7 mouse cellular contexts compared by ENCODE assay signal in genomic region chr9:40376139-40376541, GRCm38 (mm10).
DNase-seq lines count a peak whose midpoint lies in the region; ATAC-seq and TF ChIP-seq lines count a peak whose summit lies in the region.

No protein-coding gene starts in this region.

- no peak for TF ChIP-seq EP300 in liver, embryonic 14.5 days (IDR thresholded peaks at IDR 0.05; ENCODE audit: low read depth)

- H3K9me3 ChIP-seq in liver, embryonic 14.5 days (ENCODE audit: control insufficient read depth, low read length) = no peaks in the 10 kb centered on the region

- no peaks in the 10 kb centered on the region for H3K36me3 ChIP-seq in liver, embryonic 14.5 days (replicated peaks; ENCODE audit: control insufficient read depth, insufficient read depth, low read depth)

- H3K4me3 ChIP-seq in liver, embryonic 14.5 days (ENCODE audit: insufficient read depth in 1 of 2, low read depth in 2 of 2, low read length in 2 of 2) = no peak overlapping the region

- no peaks in the 10 kb centered on the region for H3K4me1 ChIP-seq in liver, embryonic 14.5 days (replicated peaks; ENCODE audit: control insufficient read depth in 2 of 2, insufficient read depth in 2 of 2, low read length in 1 of 2)

- no peak overlapping the region for H3K27ac ChIP-seq in liver, embryonic 14.5 days

- WGBS in liver, embryonic 14.5 days (ENCODE audit: insufficient replicate concordance) = 23% methylated on average over 11 of the region's 11 CpGs

- H3K27me3 ChIP-seq in liver, embryonic 14.5 days (ENCODE audit: control insufficient read depth, insufficient read depth, low read length) = no peaks in the 10 kb centered on the region

- no peak overlapping the region for H3K9ac ChIP-seq in liver, embryonic 14.5 days (replicated peaks)

- TF ChIP-seq CTCF in liver, embryonic 14.5 days (IDR thresholded peaks at IDR 0.05; ENCODE audit: low read depth) = peak; percentile 22

- peak; percentile 28; the same call in 1 of the 2 replicates for ATAC-seq in liver, embryonic 14.5 days (ENCODE audit: insufficient read depth)

- DNase-seq in ZHBTc4 (ENCODE audit: low read depth, low spot score) = peak; percentile 83
- DNase-seq in cerebellum, postnatal 10 days = peak; percentile 81 to 83
- DNase-seq in frontal cortex, postnatal 36 days (ENCODE audit: low spot score in 2 of 2) = peak; percentile 75 to 78
- peak; percentile 72 to 86 for DNase-seq in layer of hippocampus, adult 18-20 months (ENCODE audit: low spot score in 2 of 2)
- no peak for DNase-seq in liver, embryonic 14.5 days (ENCODE audit: low read depth in 3 of 3, low spot score in 3 of 3)
- DNase-seq in retina, embryonic 14.5 days (ENCODE audit: low spot score) = peak; percentile 76
- no peak for DNase-seq in c-Kit-positive CD71-positive TER-119-positive erythroid progenitor cells, embryonic 14.5 days (ENCODE audit: low spot score)

- peak overlapping the region; percentile 29; the same call in 1 of the 2 replicates for H3K4me2 ChIP-seq in liver, embryonic 14.5 days (ENCODE audit: low read depth)

Comparison
In these comparisons a context has a peak if more than half of its experiments do, and no peak if none do; other contexts are left out.
1. DNase-seq: peak in ZHBTc4 (single experiment), cerebellum, postnatal 10 days (2 of 2), frontal cortex, postnatal 36 days (2 of 2), layer of hippocampus, adult 18-20 months (2 of 2) and retina, embryonic 14.5 days (single experiment); none in liver, embryonic 14.5 days (0 of 3) and c-Kit-positive CD71-positive TER-119-positive erythroid progenitor cells, embryonic 14.5 days (single experiment).